Mouse (Mus musculus): ENCODE measurements at regions not wholly inside any gene's neighbourhood (a gene's known extent, or its start where the extent isn't known, plus 50 kb on each side); places are given as distances from the start of the nearest gene placed in this dataset.

GRCm38 (mm10) chr10:17567631-17568030, 155.4 kb upstream of the Cited2 start:
- TF ChIP-seq GATA1 (IDR thresholded peaks at IDR 0.05; ENCODE audit: borderline replicate concordance, low read length) (no peak), FLI1 (IDR thresholded peaks at IDR 0.05; ENCODE audit: low read length) (no peak)

Measured in megakaryocyte, embryonic 14.5 days (primary cell).